Mouse (Mus musculus): Measurements from ENCODE around the gene Nemf.
"Not testable (repeated sequence)": the region's sequence is repeated elsewhere in the genome, so short reads cannot be mapped to it uniquely, and the experiment has no call there.

Gene Nemf

GRCm38 (mm10) chr12:69372731-69373331, 15.9 kb upstream of the Nemf start:
- in situ Hi-C loops (cut with MboI, MseI): no loop called here

- in situ Hi-C loops (cut with MboI, MseI): no loop called here
Measured at GRCm38 (mm10) chr12:69371854-69372671, 15.1 kb upstream of the Nemf start, which contains the start of the genes Arf6 and Gm9887. Arf6 (plus strand) TSS chr12:69372150. Gm9887 (minus strand) TSS chr12:69372458.

GRCm38 (mm10) chr12:69371421-69371853, 14.5 kb upstream of the Nemf start:
- in situ Hi-C loops (cut with MboI, MseI): no loop called here

GRCm38 (mm10) chr12:69370936-69371335, 14.0 kb upstream of the Nemf start:
- in situ Hi-C loops (cut with MboI, MseI): no loop called here

- in situ Hi-C loops (cut with MboI, MseI): no loop called here
Measured at GRCm38 (mm10) chr12:69367557-69367956, 10.6 kb upstream of the Nemf start.

GRCm38 (mm10) chr12:69366424-69366823, 9.5 kb upstream of the Nemf start:
- in situ Hi-C loops (cut with MboI, MseI): no loop called here

GRCm38 (mm10) chr12:69365757-69366156, 8.8 kb upstream of the Nemf start:
- in situ Hi-C loops (cut with MboI, MseI): no loop called here

- in situ Hi-C loops (cut with MboI, MseI): no loop called here
Measured at GRCm38 (mm10) chr12:69363899-69364762, 7.2 kb upstream of the Nemf start.

- in situ Hi-C loops (cut with MboI, MseI): not testable (repeated sequence)
Measured at GRCm38 (mm10) chr12:69363110-69363509, 6.1 kb upstream of the Nemf start.

GRCm38 (mm10) chr12:69362388-69362787, 5.4 kb upstream of the Nemf start:
- in situ Hi-C loops (cut with MboI, MseI): no loop called here

GRCm38 (mm10) chr12:69361919-69362318, 5.0 kb upstream of the Nemf start:
- in situ Hi-C loops (cut with MboI, MseI): no loop called here

GRCm38 (mm10) chr12:69360997-69361899, 4.3 kb upstream of the Nemf start:
- in situ Hi-C loops (cut with MboI, MseI): not testable (repeated sequence)

GRCm38 (mm10) chr12:69360655-69360996, 3.7 kb upstream of the Nemf start:
- in situ Hi-C loops (cut with MboI, MseI): no loop called here

- in situ Hi-C loops (cut with MboI, MseI): loop anchor here (5.0 kb wide), 1 partner anchor 220 kb away; no protein-coding TSS in a partner anchor
Measured at GRCm38 (mm10) chr12:69357300-69357646, 308 bp upstream of the Nemf start.

- in situ Hi-C loops (cut with MboI, MseI): no loop called here
Measured at GRCm38 (mm10) chr12:69351685-69352084, 5.3 kb downstream of the Nemf start.

GRCm38 (mm10) chr12:69349928-69350327, 7.0 kb downstream of the Nemf start:
- in situ Hi-C loops (cut with MboI, MseI): no loop called here

- in situ Hi-C loops (cut with MboI, MseI): no loop called here
Measured at GRCm38 (mm10) chr12:69333547-69333946, 23.4 kb downstream of the Nemf start.

GRCm38 (mm10) chr12:69332147-69332546, 24.8 kb downstream of the Nemf start:
- in situ Hi-C loops (cut with MboI, MseI): no loop called here

GRCm38 (mm10) chr12:69331187-69331586, 25.8 kb downstream of the Nemf start:
- in situ Hi-C loops (cut with MboI, MseI): no loop called here

- in situ Hi-C loops (cut with MboI, MseI): no loop called here
Measured at GRCm38 (mm10) chr12:69318431-69318830, 38.5 kb downstream of the Nemf start.

- in situ Hi-C loops (cut with MboI, MseI): loop anchor here (10.0 kb wide), 1 partner anchor 95 kb away; no protein-coding TSS in a partner anchor
Measured at GRCm38 (mm10) chr12:69309659-69310058, 47.3 kb downstream of the Nemf start.

All from regulatory T cell (primary cell).